Mouse (Mus musculus): ENCODE measurements around the gene Bcar1.

- peak; percentile 62; the same call in 1 of the 2 replicates for TF ChIP-seq CTCF (IDR thresholded peaks at IDR 0.05; ENCODE audit: control insufficient read depth, insufficient read depth, insufficient replicate concordance, low read depth, low read length)
- TF ChIP-seq POLR2A (IDR thresholded peaks at IDR 0.05; ENCODE audit: control insufficient read depth, low read depth, low read length), result no peak
These were observed 81.1 kb downstream of the Bcar1 start for GRCm38 (mm10) chr8:111662473-111662872.

Data from testis, adult 2 months (tissue).